Mouse (Mus musculus) heart, adult 11 months (tissue): ENCODE measurements around the gene Slc22a21.

Experiments
- DNase-seq: peaks from one replicate; pipeline ENCODE4 v3.0.0; 2022

Gene Slc22a21

GRCm38 (mm10) chr11:53900991-53901390, 79.1 kb downstream of the Slc22a21 start:
- no peak for DNase-seq

- DNase-seq = peak; percentile 55
Measured at GRCm38 (mm10) chr11:53899981-53900380, 80.2 kb downstream of the Slc22a21 start.
